In the genomic region with DNA sequence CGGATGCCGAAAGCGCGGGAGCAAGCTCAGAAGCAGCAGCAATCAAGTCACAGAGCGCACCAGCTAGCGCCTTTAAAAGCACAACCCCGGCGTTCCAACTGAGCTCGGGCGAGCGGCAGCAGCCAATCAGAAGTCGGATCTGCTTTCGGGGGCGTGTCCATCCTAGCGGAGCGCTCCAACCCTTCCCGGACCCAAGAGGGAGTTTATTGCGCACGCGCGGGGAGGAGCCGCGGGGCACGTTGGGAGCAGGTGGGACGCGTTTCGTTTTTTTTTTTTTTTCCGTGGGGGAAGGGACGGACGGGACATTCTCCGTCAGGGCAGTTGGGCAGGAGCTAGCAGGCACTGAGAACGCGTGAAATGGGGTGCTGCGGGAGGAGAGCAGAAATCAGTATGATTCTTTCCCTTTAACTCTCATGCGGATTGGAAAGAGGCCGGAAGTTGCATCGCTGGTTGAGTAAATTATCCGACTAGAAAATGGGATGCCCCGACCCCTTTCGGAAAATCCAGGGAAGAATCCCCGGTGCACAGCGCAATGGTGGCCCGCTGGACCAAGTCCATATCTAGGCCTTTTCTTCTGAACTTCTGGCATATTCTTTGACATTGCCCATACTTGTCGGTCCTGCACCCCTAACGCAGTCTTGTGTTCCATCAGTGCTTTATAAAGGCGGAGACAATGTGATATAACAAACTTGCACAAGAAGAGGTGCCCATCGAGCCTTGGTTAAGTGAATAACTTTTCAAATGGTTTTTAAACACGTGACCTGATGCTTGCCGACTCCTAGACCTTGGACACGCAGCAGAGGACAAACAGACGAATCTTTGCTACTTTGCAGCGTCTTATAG, we compare ENCODE assay signal across 1 mouse cellular context.
TF ChIP-seq lines count a peak whose summit lies in the region.

A gene (minus strand): TSS at position 110 of the 843 bp plus-strand sequence.
A gene (plus strand): TSS at position 219 of the 843 bp plus-strand sequence.

TF ChIP-seq in myocyte, 11 proteins besides CTCF, POLR2A, EP300 and RAD21 (continued from another document):
- TF ChIP-seq POLR2AphosphoS2 (IDR thresholded peaks at IDR 0.05; ENCODE audit: insufficient read length, low read depth) (peak; percentile 68), MYOD1 (IDR thresholded peaks at IDR 0.05; ENCODE audit: control insufficient read depth in 1 of 3, insufficient read length in 2 of 3, low read depth in 2 of 3) (peak in 2 of 3 experiments; percentile 60 to 61)
